Mouse (Mus musculus) cerebellum, adult 2 months (tissue): ENCODE data around the gene Pigr.

Experiments used
- CTCF ChIP-seq: fragments of 200-500 bp; IDR thresholded peaks from 2 replicates; pipeline ENCODE4 v1.5.1; 2011; ENCODE audit warnings: low read depth, mild to moderate bottlenecking, control low read depth, low read length, moderate library complexity, borderline replicate concordance; ENCODE audit not compliant: insufficient read depth
- POLR2A ChIP-seq: fragments of 200-500 bp; IDR thresholded peaks from 2 replicates; pipeline ENCODE4 v1.6.1; 2011; ENCODE audit warnings: low read length, control low read depth, borderline replicate concordance; ENCODE audit not compliant: insufficient read depth

- TF ChIP-seq CTCF (no peak), POLR2A (no peak)
Observed at GRCm38 (mm10) chr1:130819737-130820136, 6.7 kb upstream of the Pigr start.
